Mouse (Mus musculus): Measurements from ENCODE around the gene Crtam. TPM values are rescaled to one million over a fixed set of nuclear protein-coding genes. Genes with fewer than 3 reads are reported as not detected.

The Crtam gene
- total RNA-seq (2012; rRNA removed) (not detected in 2 replicates), polyA plus RNA-seq (2012; ENCODE audit: insufficient read depth in 1 of 2, insufficient read length in 2 of 2, low read depth in 1 of 2, low replicate concordance in 2 of 2, missing spikeins in 1 of 2) (under 1 TPM in 1 of 2 experiments, not detected in 1; 0.04 TPM)

DNA sequence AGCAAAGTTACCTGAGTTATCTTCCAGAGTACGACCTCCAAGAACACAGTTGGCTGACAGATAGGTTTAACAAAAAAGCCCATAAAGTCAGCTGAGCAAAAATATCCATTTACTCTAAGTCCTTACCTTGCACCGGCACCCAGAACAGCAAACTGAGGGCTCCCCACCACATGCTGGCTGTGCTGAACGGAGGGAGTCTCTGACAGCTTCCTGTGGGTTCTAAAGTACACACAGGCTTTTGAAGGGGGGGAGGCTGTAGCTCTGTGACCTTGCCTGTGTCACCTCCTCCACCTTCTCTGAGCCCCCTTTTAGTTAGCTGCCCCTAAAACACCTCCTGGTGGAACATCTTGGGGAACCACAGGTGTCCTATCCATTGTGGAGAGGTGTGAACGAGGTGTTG lies at the start of gene Crtam:
Crtam (minus strand) TSS at position 214 of the 400 bp plus-strand sequence.
- H3K36me3 ChIP-seq (ENCODE audit: control insufficient read depth in 1 of 2, insufficient read depth in 2 of 2, low read length in 2 of 2) = no peaks in the 10 kb centered on the region
- no peaks in the 10 kb centered on the region for H3K79me2 ChIP-seq (ENCODE audit: control insufficient read depth, insufficient read depth, low read length, poor library complexity)
- no peaks in the 10 kb centered on the region for H3K4me1 ChIP-seq (ENCODE audit: control insufficient read depth in 1 of 2, insufficient read depth in 2 of 2, low read length in 2 of 2)
- H3K27me3 ChIP-seq (ENCODE audit: control insufficient read depth in 1 of 2, insufficient read depth in 2 of 2, low read length in 2 of 2) = no peaks in the 10 kb centered on the region; a peak in 1 of 4 replicates
- DNase-seq (ENCODE audit: low read depth, low spot score) = no peak
- no peak within 1 kb of the TSS for H3K9ac ChIP-seq (ENCODE audit: control insufficient read depth, low read depth, low read length, poor library complexity, severe bottlenecking)
- H3K4me3 ChIP-seq (ENCODE audit: control insufficient read depth in 1 of 2, insufficient read depth in 1 of 2, low read depth in 2 of 2, low read length in 2 of 2) = no peak within 1 kb of the TSS
- TF ChIP-seq TBP (IDR thresholded peaks at IDR 0.05; ENCODE audit: low read depth, low read length) (no peak), GATA1 (IDR thresholded peaks at IDR 0.05; ENCODE audit: low read depth, low read length) (no peak), TCF12 (IDR thresholded peaks at IDR 0.05; ENCODE audit: low read depth, low read length) (no peak), SMC3 (IDR thresholded peaks at IDR 0.05; ENCODE audit: low read depth, low read length) (no peak), CHD1 (IDR thresholded peaks at IDR 0.05; ENCODE audit: low read depth, low read length) (no peak), TAL1 (IDR thresholded peaks at IDR 0.05; ENCODE audit: low read length) (no peak), POLR2AphosphoS2 (IDR thresholded peaks at IDR 0.05; ENCODE audit: low read length) (no peak), MEF2A (IDR thresholded peaks at IDR 0.05; ENCODE audit: extremely low read depth, insufficient replicate concordance, low read depth, low read length, poor library complexity, severe bottlenecking) (no peak), JUND (IDR thresholded peaks at IDR 0.05; ENCODE audit: low read depth, low read length) (no peak), SIN3A (IDR thresholded peaks at IDR 0.05; ENCODE audit: low read length) (no peak), ZNF384 (IDR thresholded peaks at IDR 0.05; ENCODE audit: low read depth, low read length) (no peak), POLR2AphosphoS5 (IDR thresholded peaks at IDR 0.05; ENCODE audit: borderline replicate concordance, low read depth, low read length) (no peak), ZKSCAN1 (IDR thresholded peaks at IDR 0.05; ENCODE audit: low read depth, low read length) (no peak), MXI1 (IDR thresholded peaks at IDR 0.05; ENCODE audit: low read depth, low read length) (no peak), MAZ (IDR thresholded peaks at IDR 0.05; ENCODE audit: low read depth, low read length) (no peak), HCFC1 (IDR thresholded peaks at IDR 0.05; ENCODE audit: low read depth, low read length) (no peak), USF1 (IDR thresholded peaks at IDR 0.05; ENCODE audit: low read depth, low read length) (no peak)
- no peaks in the 10 kb centered on the region for H3K9me3 ChIP-seq (replicated peaks; ENCODE audit: insufficient read depth, low read length)
- no peak within 1 kb of the TSS for H3K27ac ChIP-seq (ENCODE audit: control insufficient read depth, low read depth, low read length)

DNA sequence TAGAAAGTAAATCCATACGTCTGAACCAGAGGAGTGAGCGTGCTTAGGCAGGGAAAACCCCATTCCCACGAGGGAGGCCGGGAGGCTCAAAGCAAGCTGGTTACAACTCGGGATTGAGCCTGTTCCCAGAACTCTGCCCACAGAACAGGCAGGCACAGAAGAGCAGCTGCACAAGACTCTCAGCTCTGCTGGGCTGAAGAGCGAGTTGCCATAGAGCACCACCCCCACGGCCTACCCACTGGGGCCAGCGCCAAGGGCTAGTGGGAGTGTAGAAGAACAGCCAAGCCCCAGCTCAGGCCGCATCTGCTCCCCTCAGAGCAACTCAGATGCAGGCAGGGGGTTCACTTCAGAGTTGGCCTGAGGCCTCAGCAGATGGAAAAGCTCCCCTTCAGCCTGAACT lies 49.7 kb upstream of the Crtam start:
- DNase-seq (ENCODE audit: low read depth, low spot score) = no peak
- H3K79me2 ChIP-seq (ENCODE audit: control insufficient read depth, insufficient read depth, low read length, poor library complexity) = no peaks in the 10 kb centered on the region
- TF ChIP-seq USF1 (IDR thresholded peaks at IDR 0.05; ENCODE audit: low read depth, low read length) = no peak
- TF ChIP-seq MYB (IDR thresholded peaks at IDR 0.05; ENCODE audit: low read depth, low read length) = no peak
- TF ChIP-seq CTCF (IDR thresholded peaks at IDR 0.05 in 2 of 3, conservative IDR thresholded peaks at IDR 0.05 in 1 of 3; ENCODE audit: control insufficient read depth in 1 of 3, insufficient read depth in 1 of 3, low read depth in 2 of 3, low read length in 3 of 3, poor library complexity in 1 of 3, severe bottlenecking in 1 of 3) = no peak
- no peak for TF ChIP-seq TBP (IDR thresholded peaks at IDR 0.05; ENCODE audit: low read depth, low read length)
- TF ChIP-seq RCOR1 (IDR thresholded peaks at IDR 0.05; ENCODE audit: low read depth, low read length) = no peak
- no peak for TF ChIP-seq ETS1 (IDR thresholded peaks at IDR 0.05; ENCODE audit: low read depth, low read length)
- no peak overlapping the region for H3K4me3 ChIP-seq (ENCODE audit: control insufficient read depth in 1 of 2, insufficient read depth in 1 of 2, low read depth in 2 of 2, low read length in 2 of 2)
- H3K27ac ChIP-seq (ENCODE audit: control insufficient read depth, low read depth, low read length) = no peak overlapping the region
- H3K9ac ChIP-seq (ENCODE audit: control insufficient read depth, low read depth, low read length, poor library complexity, severe bottlenecking) = no peak overlapping the region
- no peaks in the 10 kb centered on the region for H3K9me3 ChIP-seq (replicated peaks; ENCODE audit: insufficient read depth, low read length)
- no peaks in the 10 kb centered on the region for H3K27me3 ChIP-seq (ENCODE audit: control insufficient read depth in 1 of 2, insufficient read depth in 2 of 2, low read length in 2 of 2)
- H3K36me3 ChIP-seq (ENCODE audit: control insufficient read depth in 1 of 2, insufficient read depth in 2 of 2, low read length in 2 of 2) = peaks cover 0 to 43% of the 10 kb centered on the region in 2 experiments; a peak in 2 of 4 replicates
- H3K4me1 ChIP-seq (ENCODE audit: control insufficient read depth in 1 of 2, insufficient read depth in 2 of 2, low read length in 2 of 2) = peaks cover 17 to 61% of the 10 kb centered on the region in 2 experiments
